Mouse (Mus musculus) ES-Bruce4 (cell line): ENCODE data around the gene Slc15a4. TPM values are rescaled to one million over a fixed set of nuclear protein-coding genes. Genes with fewer than 3 reads are reported as not detected.
A peak's percentile ranks its signal among the peaks of the same experiment; 100 is the strongest.

ENCODE experiments used
- H3K27ac ChIP-seq: 2 replicates; pipeline ENCODE4 v1.5.1; 2012; ENCODE audit warnings: low read length, inconsistent platforms; ENCODE audit not compliant: insufficient read depth
- H3K27me3 ChIP-seq: 2 replicates; pipeline ENCODE4 v1.6.1; 2012; ENCODE audit warnings: mild to moderate bottlenecking, low read length, inconsistent platforms; ENCODE audit not compliant: control insufficient read depth, poor library complexity, insufficient read depth, severe bottlenecking
- H3K36me3 ChIP-seq: 2 replicates; pipeline ENCODE4 v1.6.1; 2012; ENCODE audit warnings: inconsistent platforms, mild to moderate bottlenecking, low read length, moderate library complexity; ENCODE audit not compliant: control insufficient read depth, poor library complexity, insufficient read depth, severe bottlenecking
- H3K4me1 ChIP-seq: one replicate; pipeline ENCODE4 v1.8.1; 2011; ENCODE audit warnings: low read length; ENCODE audit not compliant: control insufficient read depth, insufficient read depth
- H3K4me3 ChIP-seq: 2 replicates; pipeline ENCODE4 v1.5.1; 2011; ENCODE audit warnings: low read depth, mild to moderate bottlenecking, low read length
- H3K9ac ChIP-seq: 2 replicates; pipeline ENCODE4 v1.6.1; 2012; ENCODE audit warnings: low read depth, mild to moderate bottlenecking, inconsistent platforms; ENCODE audit not compliant: poor library complexity, severe bottlenecking
- H3K9me3 ChIP-seq: replicated peaks from 2 replicates; pipeline ENCODE4 v1.6.1; 2012; ENCODE audit warnings: mild to moderate bottlenecking, low read length, inconsistent platforms; ENCODE audit not compliant: control insufficient read depth, poor library complexity, insufficient read depth, severe bottlenecking
- CTCF ChIP-seq: IDR thresholded peaks from one replicate; pipeline ENCODE4 v1.8.1; 2011; ENCODE audit warnings: low read depth, low read length
- EP300 ChIP-seq: IDR thresholded peaks from 2 replicates; pipeline ENCODE4 v1.6.1; 2011; ENCODE audit warnings: low read depth, low read length; ENCODE audit not compliant: insufficient read depth
- POLR2A ChIP-seq: IDR thresholded peaks from one replicate; pipeline ENCODE4 v1.8.1; 2011; ENCODE audit warnings: low read length; ENCODE audit not compliant: insufficient read depth
- polyA plus RNA-seq: library from polyadenylated mRNA; stranded (reverse); fragments of >200 nt; gene quantifications from 2 replicates; pipeline ENCODE4 v1.2.4, GENCODE M21; 2011; ENCODE audit warnings: low read depth; ENCODE audit not compliant: missing spikeins, insufficient read depth, insufficient read length

Slc15a4 gene
- polyA plus RNA-seq, 1 experiment = 19.5 TPM

DNA sequence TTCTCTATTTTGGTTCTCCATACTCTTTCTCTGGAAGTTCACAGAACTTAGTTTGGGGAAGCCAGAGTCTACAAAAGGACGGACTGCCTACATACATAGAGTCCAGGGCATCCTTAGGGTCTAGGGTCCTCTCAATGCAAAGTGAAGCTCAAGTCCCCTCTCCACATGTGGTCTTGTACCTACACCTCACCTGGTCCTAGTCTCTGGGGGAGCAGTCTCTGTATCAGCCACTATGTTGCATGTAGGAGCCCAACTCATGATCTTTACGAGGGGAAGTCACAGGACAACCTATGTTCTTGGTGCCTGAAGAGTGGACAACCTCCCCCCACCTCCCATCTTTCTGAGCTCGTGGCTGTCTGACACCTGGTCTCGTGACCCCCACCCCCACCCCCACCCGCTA, 1.0 kb downstream of the Slc15a4 start:
- H3K4me3 ChIP-seq = peak overlapping the region; percentile 67
- no peak overlapping the region for H3K27ac ChIP-seq
- H3K4me1 ChIP-seq = no peaks in the 10 kb centered on the region
- no peak for TF ChIP-seq POLR2A
- no peak for TF ChIP-seq CTCF
- no peak for TF ChIP-seq EP300
- peak overlapping the region; percentile 93 for H3K9ac ChIP-seq
- H3K36me3 ChIP-seq = no peaks in the 10 kb centered on the region
- no peaks in the 10 kb centered on the region for H3K9me3 ChIP-seq
- no peaks in the 10 kb centered on the region for H3K27me3 ChIP-seq

GRCm38 (mm10) chr5:127627242-127627641, 5.5 kb downstream of the Slc15a4 start:
- no peak overlapping the region for H3K9ac ChIP-seq
- no peak for TF ChIP-seq POLR2A
- TF ChIP-seq CTCF = no peak
- TF ChIP-seq EP300 = no peak
- H3K27me3 ChIP-seq = no peaks in the 10 kb centered on the region
- H3K9me3 ChIP-seq = no peaks in the 10 kb centered on the region
- no peak overlapping the region for H3K4me3 ChIP-seq
- H3K36me3 ChIP-seq = no peaks in the 10 kb centered on the region
- H3K27ac ChIP-seq = no peak overlapping the region
- no peaks in the 10 kb centered on the region for H3K4me1 ChIP-seq

- no peaks in the 10 kb centered on the region for H3K36me3 ChIP-seq
- TF ChIP-seq POLR2A (no peak), CTCF (no peak), EP300 (no peak)
- no peaks in the 10 kb centered on the region for H3K4me1 ChIP-seq
- H3K27ac ChIP-seq = no peak overlapping the region
- H3K9ac ChIP-seq = no peak overlapping the region
- H3K4me3 ChIP-seq = no peak overlapping the region
- no peaks in the 10 kb centered on the region for H3K27me3 ChIP-seq
- H3K9me3 ChIP-seq = no peaks in the 10 kb centered on the region
These were observed 8.1 kb downstream of the Slc15a4 start for GRCm38 (mm10) chr5:127624427-127625213.

DNA sequence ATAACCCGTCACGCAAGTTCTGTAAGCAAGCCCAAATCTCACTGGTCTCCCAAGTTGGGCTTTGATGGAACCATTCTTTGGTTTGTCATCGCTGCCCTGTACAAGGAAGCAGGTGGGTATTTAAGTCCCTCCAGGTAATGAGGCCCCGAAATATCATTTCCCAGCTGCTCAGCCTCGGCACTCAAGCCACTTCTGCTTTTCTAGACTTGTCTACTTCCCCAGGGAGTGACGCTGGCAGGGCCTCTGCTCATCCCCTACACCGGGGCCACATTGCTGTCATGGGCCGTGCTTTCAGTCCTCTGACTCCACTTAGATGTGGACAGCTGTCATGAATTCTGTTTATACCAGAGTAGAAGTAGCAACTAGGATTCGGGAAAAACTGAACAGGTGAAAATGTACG, 11.6 kb downstream of the Slc15a4 start:
- no peaks in the 10 kb centered on the region for H3K27me3 ChIP-seq
- H3K9me3 ChIP-seq = no peaks in the 10 kb centered on the region
- H3K4me1 ChIP-seq = peaks cover 2% of the 10 kb centered on the region
- no peaks in the 10 kb centered on the region for H3K36me3 ChIP-seq
- H3K4me3 ChIP-seq = no peak overlapping the region
- H3K9ac ChIP-seq = no peak overlapping the region
- H3K27ac ChIP-seq = no peak overlapping the region
- no peak for TF ChIP-seq POLR2A
- TF ChIP-seq CTCF = no peak
- TF ChIP-seq EP300 = no peak

DNA sequence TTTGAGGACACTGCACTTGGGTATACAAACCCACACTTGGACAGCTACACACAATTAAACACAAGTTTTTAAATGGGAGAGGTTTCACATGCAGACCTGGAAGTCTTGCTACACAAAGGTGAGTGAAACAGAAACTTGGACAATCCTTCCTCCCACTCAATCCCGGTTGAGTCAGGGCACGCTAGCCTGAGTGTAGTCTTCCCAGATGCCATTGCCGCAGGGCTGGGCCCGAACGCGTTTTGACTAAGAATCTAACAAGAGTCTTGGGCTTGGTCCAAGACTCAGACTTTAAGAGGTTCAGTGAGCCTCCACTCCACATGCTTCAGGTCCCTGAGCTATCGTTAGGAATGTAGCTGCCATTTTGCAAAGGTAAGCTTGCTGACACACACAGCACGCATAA, 12.3 kb downstream of the Slc15a4 start:
- Histone ChIP-seq H3K4me1 (peaks cover 2% of the 10 kb centered on the region), H3K36me3 (no peaks in the 10 kb centered on the region), H3K27me3 (no peaks in the 10 kb centered on the region), H3K9ac (no peak overlapping the region), H3K4me3 (no peak overlapping the region), H3K27ac (no peak overlapping the region; the same call in 1 of the 2 replicates), H3K9me3 (no peaks in the 10 kb centered on the region)
- no peak for TF ChIP-seq POLR2A

- Histone ChIP-seq H3K9ac (no peak overlapping the region), H3K9me3 (no peaks in the 10 kb centered on the region), H3K36me3 (no peaks in the 10 kb centered on the region), H3K27me3 (no peaks in the 10 kb centered on the region), H3K4me3 (no peak overlapping the region), H3K27ac (no peak overlapping the region), H3K4me1 (peaks cover 3% of the 10 kb centered on the region)
- no peak for TF ChIP-seq POLR2A
- no peak for TF ChIP-seq EP300
- no peak for TF ChIP-seq CTCF
These were observed 13.9 kb downstream of the Slc15a4 start for GRCm38 (mm10) chr5:127618834-127619233.
